Mouse (Mus musculus) stomach, embryonic 15.5 days (tissue): ENCODE measurements around the gene Rgs10. TPM values are rescaled to one million over a fixed set of nuclear protein-coding genes. Genes with fewer than 3 reads are reported as not detected.
A peak's percentile ranks its signal among the peaks of the same experiment; 100 is the strongest.
"Not testable (repeated sequence)": the region's sequence is repeated elsewhere in the genome, so short reads cannot be mapped to it uniquely, and the experiment has no call there.

ENCODE experiments used
- ATAC-seq: fragments of 200-750 bp; cut with Nextera tagmentation; 2 replicates; pipeline ENCODE4 v1.8.0; 2017; ENCODE audit warnings: low read depth, moderate number of reproducible peaks, moderate TSS enrichment; ENCODE audit not compliant: insufficient read depth, low FRiP score
- H3K27ac ChIP-seq: fragments of 300-500 bp; sonication (generic); 2 replicates; pipeline ENCODE4 v1.5.1; 2015; ENCODE audit warnings: mild to moderate bottlenecking, inconsistent platforms
- H3K27me3 ChIP-seq: fragments of 300-500 bp; sonication (generic); replicated peaks from 2 replicates; pipeline ENCODE4 v1.6.1; 2015; ENCODE audit warnings: inconsistent platforms
- H3K36me3 ChIP-seq: fragments of 300-500 bp; sonication (generic); 2 replicates; pipeline ENCODE4 v1.6.1; 2015; ENCODE audit warnings: inconsistent platforms
- H3K4me1 ChIP-seq: fragments of 300-500 bp; sonication (generic); 2 replicates; pipeline ENCODE4 v1.6.1; 2015; ENCODE audit warnings: inconsistent platforms
- H3K4me2 ChIP-seq: fragments of 300-500 bp; sonication (generic); 2 replicates; pipeline ENCODE4 v1.6.1; 2015; ENCODE audit warnings: mild to moderate bottlenecking, inconsistent platforms
- H3K4me3 ChIP-seq: fragments of 300-500 bp; sonication (generic); replicated peaks from 2 replicates; pipeline ENCODE4 v1.5.1; 2015; ENCODE audit warnings: inconsistent platforms
- H3K9ac ChIP-seq: fragments of 300-500 bp; sonication (generic); 2 replicates; pipeline ENCODE4 v1.6.1; 2015; ENCODE audit warnings: inconsistent platforms
- H3K9me3 ChIP-seq: fragments of 300-500 bp; sonication (generic); 2 replicates; pipeline ENCODE4 v1.6.1; 2016; ENCODE audit warnings: inconsistent platforms
- WGBS: fragments of 180-500 bp; shearing (Covaris S2); methylation state at CpG from one replicate; pipeline ENCODE4 v1.1.7; 2015; 5-methylcytosine and 5-hydroxymethylcytosine counted together
- polyA plus RNA-seq: library from polyadenylated mRNA; unstranded; fragments of >200 nt; fragmentation: Nextera tagmentation; extraction: Ambion mirVana; gene quantifications from 2 replicates; pipeline ENCODE4 v1.2.1, GENCODE M21; 2015

Rgs10 gene
- polyA plus RNA-seq, 1 experiment from 2014 or later: 25.7 TPM

GRCm38 (mm10) chr7:128349751-128350150, 68.8 kb downstream of the Rgs10 start:
- no peak for ATAC-seq

GRCm38 (mm10) chr7:128348608-128349007, 70.0 kb downstream of the Rgs10 start:
- no peak for ATAC-seq
- Histone ChIP-seq H3K27me3 (no peaks in the 10 kb centered on the region), H3K4me1 (no peaks in the 10 kb centered on the region), H3K27ac (no peak overlapping the region), H3K9me3 (no peaks in the 10 kb centered on the region), H3K4me3 (no peak overlapping the region), H3K36me3 (no peaks in the 10 kb centered on the region), H3K4me2 (no peak overlapping the region), H3K9ac (no peak overlapping the region)
- WGBS: 47% methylated on average over 1 of the region's 1 CpGs

More at GRCm38 (mm10) chr7:128349751-128350150, 68.8 kb downstream of the Rgs10 start:
- Histone ChIP-seq H3K9ac (no peak overlapping the region), H3K4me2 (no peak overlapping the region), H3K27me3 (no peaks in the 10 kb centered on the region), H3K4me3 (no peak overlapping the region), H3K27ac (no peak overlapping the region), H3K9me3 (no peaks in the 10 kb centered on the region), H3K36me3 (no peaks in the 10 kb centered on the region), H3K4me1 (no peaks in the 10 kb centered on the region)
- WGBS: 44% methylated on average over 4 of the region's 4 CpGs

- ATAC-seq: no peak
- no peak overlapping the region for H3K4me3 ChIP-seq
- H3K27me3 ChIP-seq: no peaks in the 10 kb centered on the region
- H3K36me3 ChIP-seq: no peaks in the 10 kb centered on the region
- no peak overlapping the region for H3K9ac ChIP-seq
- no peak overlapping the region for H3K27ac ChIP-seq
- no peak overlapping the region for H3K4me2 ChIP-seq
- H3K4me1 ChIP-seq: no peaks in the 10 kb centered on the region
- WGBS: 71% methylated on average over 8 of the region's 8 CpGs
- H3K9me3 ChIP-seq: no peaks in the 10 kb centered on the region
Measured at GRCm38 (mm10) chr7:128346991-128347390, 71.6 kb downstream of the Rgs10 start.

- ATAC-seq: no peak
- 59% methylated on average over 2 of the region's 2 CpGs for WGBS
- H3K4me3 ChIP-seq: no peak overlapping the region
- H3K27me3 ChIP-seq: no peaks in the 10 kb centered on the region
- no peak overlapping the region for H3K27ac ChIP-seq
- no peak overlapping the region for H3K4me2 ChIP-seq
- H3K9ac ChIP-seq: no peak overlapping the region
- H3K4me1 ChIP-seq: no peaks in the 10 kb centered on the region
- no peaks in the 10 kb centered on the region for H3K36me3 ChIP-seq
- H3K9me3 ChIP-seq: no peaks in the 10 kb centered on the region
Measured at GRCm38 (mm10) chr7:128346522-128346921, 72.0 kb downstream of the Rgs10 start.

GRCm38 (mm10) chr7:128345691-128346090, 72.9 kb downstream of the Rgs10 start:
- H3K4me2 ChIP-seq: no peak overlapping the region
- WGBS: 83% methylated on average over 6 of the region's 6 CpGs
- no peak for ATAC-seq

GRCm38 (mm10) chr7:128344928-128345653, 73.5 kb downstream of the Rgs10 start:
- Histone ChIP-seq H3K4me1 (no peaks in the 10 kb centered on the region), H3K27ac (no peak overlapping the region), H3K9me3 (no peaks in the 10 kb centered on the region), H3K4me2 (no peak overlapping the region), H3K4me3 (no peak overlapping the region), H3K36me3 (no peaks in the 10 kb centered on the region), H3K27me3 (no peaks in the 10 kb centered on the region), H3K9ac (no peak overlapping the region)
- peak; percentile 60; the same call in 1 of the 2 replicates for ATAC-seq
- WGBS: 59% methylated on average over 6 of the region's 6 CpGs

More at GRCm38 (mm10) chr7:128345691-128346090, 72.9 kb downstream of the Rgs10 start:
- no peaks in the 10 kb centered on the region for H3K36me3 ChIP-seq
- H3K4me3 ChIP-seq: no peak overlapping the region
- no peak overlapping the region for H3K27ac ChIP-seq
- no peaks in the 10 kb centered on the region for H3K9me3 ChIP-seq
- no peaks in the 10 kb centered on the region for H3K4me1 ChIP-seq
- H3K27me3 ChIP-seq: no peaks in the 10 kb centered on the region
- no peak overlapping the region for H3K9ac ChIP-seq

- Histone ChIP-seq H3K36me3 (no peaks in the 10 kb centered on the region), H3K27ac (no peak overlapping the region), H3K4me3 (no peak overlapping the region), H3K27me3 (no peaks in the 10 kb centered on the region), H3K9me3 (no peaks in the 10 kb centered on the region), H3K4me1 (no peaks in the 10 kb centered on the region), H3K4me2 (no peak overlapping the region), H3K9ac (no peak overlapping the region)
- ATAC-seq: no peak
- WGBS: 79% methylated on average over 7 of the region's 7 CpGs
Measured at GRCm38 (mm10) chr7:128344488-128344887, 74.1 kb downstream of the Rgs10 start.

GRCm38 (mm10) chr7:128342691-128343090, 75.9 kb downstream of the Rgs10 start:
- H3K36me3 ChIP-seq, H3K4me1 ChIP-seq, H3K27ac ChIP-seq, ATAC-seq, H3K27me3 ChIP-seq, H3K4me2 ChIP-seq, H3K4me3 ChIP-seq, H3K9ac ChIP-seq, H3K9me3 ChIP-seq: not testable (repeated sequence)
- WGBS: 93% methylated on average over 9 of the region's 10 CpGs

- not testable (repeated sequence) for H3K9me3 ChIP-seq, H3K4me1 ChIP-seq, H3K36me3 ChIP-seq, H3K27me3 ChIP-seq, H3K9ac ChIP-seq, H3K4me2 ChIP-seq, H3K27ac ChIP-seq, H3K4me3 ChIP-seq, ATAC-seq
- WGBS: 79% methylated on average over 8 of the region's 9 CpGs
Measured at GRCm38 (mm10) chr7:128340321-128340720, 78.2 kb downstream of the Rgs10 start.

GRCm38 (mm10) chr7:128332896-128333295, 85.7 kb downstream of the Rgs10 start:
- Histone ChIP-seq H3K4me2 (no peak overlapping the region), H3K9ac (no peak overlapping the region), H3K9me3 (no peaks in the 10 kb centered on the region), H3K27ac (no peak overlapping the region), H3K27me3 (no peaks in the 10 kb centered on the region), H3K36me3 (no peaks in the 10 kb centered on the region), H3K4me1 (no peaks in the 10 kb centered on the region), H3K4me3 (no peak overlapping the region)
- no peak for ATAC-seq
- 63% methylated on average over 1 of the region's 1 CpGs for WGBS

GRCm38 (mm10) chr7:128330981-128331380, 87.6 kb downstream of the Rgs10 start:
- no peak overlapping the region for H3K4me3 ChIP-seq
- H3K27me3 ChIP-seq: no peaks in the 10 kb centered on the region
- no peak overlapping the region for H3K9ac ChIP-seq
- H3K36me3 ChIP-seq: no peaks in the 10 kb centered on the region
- no peak overlapping the region for H3K4me2 ChIP-seq
- no peak overlapping the region for H3K27ac ChIP-seq
- 61% methylated on average over 9 of the region's 9 CpGs for WGBS
- H3K9me3 ChIP-seq: no peaks in the 10 kb centered on the region
- no peak for ATAC-seq
- H3K4me1 ChIP-seq: no peaks in the 10 kb centered on the region

GRCm38 (mm10) chr7:128324977-128325376, 93.6 kb downstream of the Rgs10 start:
- Histone ChIP-seq H3K36me3 (no peaks in the 10 kb centered on the region), H3K9ac (no peak overlapping the region), H3K27ac (no peak overlapping the region), H3K4me3 (no peak overlapping the region), H3K9me3 (no peaks in the 10 kb centered on the region), H3K4me1 (peaks cover 13% of the 10 kb centered on the region; the same call in 1 of the 2 replicates), H3K4me2 (no peak overlapping the region), H3K27me3 (no peaks in the 10 kb centered on the region)
- no peak for ATAC-seq
- WGBS: 67% methylated on average over 1 of the region's 1 CpGs
